Mouse (Mus musculus): ENCODE measurements at regions not wholly inside any gene's neighbourhood (a gene's known extent, or its start where the extent isn't known, plus 50 kb on each side); places are given as distances from the start of the nearest gene placed in this dataset.

DNA sequence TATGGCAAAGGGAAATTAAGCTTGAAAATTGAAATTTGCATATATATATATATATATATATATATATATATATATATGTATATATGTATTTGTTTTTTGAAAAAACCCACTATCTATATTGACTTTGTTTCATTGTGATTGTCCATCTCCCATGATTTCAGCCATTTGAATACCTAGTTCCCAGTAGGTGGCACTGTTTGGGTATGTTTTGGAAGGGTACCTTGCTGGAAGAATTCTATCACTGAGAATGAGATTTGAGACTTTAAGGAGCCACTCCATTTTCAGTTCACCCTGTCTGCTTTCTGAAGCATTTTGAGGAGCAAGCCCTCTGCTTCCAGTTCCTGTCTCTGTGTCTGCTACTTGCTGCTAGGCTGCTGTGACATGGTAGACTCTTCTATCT is 72.8 kb upstream of the Ugt8a start:
- no peaks in the 10 kb centered on the region for H3K4me1 ChIP-seq
- H3K27ac ChIP-seq: no peak overlapping the region
- H3K4me3 ChIP-seq: no peak overlapping the region
- no peaks in the 10 kb centered on the region for H3K36me3 ChIP-seq
- DNase-seq (ENCODE audit: low spot score): no peak
- H3K9me3 ChIP-seq: no peaks in the 10 kb centered on the region
- no peaks in the 10 kb centered on the region for H3K27me3 ChIP-seq (ENCODE audit: insufficient read depth, poor library complexity, severe bottlenecking)

DNA sequence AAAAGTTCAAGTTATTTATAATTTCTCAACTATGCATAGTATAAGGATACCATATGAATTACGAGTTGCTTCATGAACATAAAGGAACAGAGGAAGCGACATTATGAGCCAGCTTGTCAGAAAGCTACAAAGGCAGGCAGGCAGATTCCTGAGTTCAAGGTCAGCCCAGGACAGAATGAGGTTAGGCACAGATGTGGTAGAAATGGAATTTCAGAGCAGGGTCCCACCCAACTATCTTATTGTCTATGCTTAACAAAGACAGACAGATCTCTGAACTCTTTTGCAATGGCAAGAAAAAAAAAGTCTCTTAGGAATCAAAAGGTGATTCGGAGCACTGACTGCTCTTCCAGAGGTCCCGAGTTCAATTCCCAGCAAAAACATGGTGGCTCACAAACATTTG is 77.7 kb upstream of the Ugt8a start:
- Histone ChIP-seq H3K4me1 (no peaks in the 10 kb centered on the region), H3K36me3 (no peaks in the 10 kb centered on the region), H3K4me3 (no peak overlapping the region), H3K9me3 (no peaks in the 10 kb centered on the region), H3K27ac (no peak overlapping the region), H3K27me3 (ENCODE audit: insufficient read depth, poor library complexity, severe bottlenecking) (no peaks in the 10 kb centered on the region)
- DNase-seq (ENCODE audit: low spot score): no peak
- 84% methylated on average over 4 of the region's 4 CpGs for WGBS

DNA sequence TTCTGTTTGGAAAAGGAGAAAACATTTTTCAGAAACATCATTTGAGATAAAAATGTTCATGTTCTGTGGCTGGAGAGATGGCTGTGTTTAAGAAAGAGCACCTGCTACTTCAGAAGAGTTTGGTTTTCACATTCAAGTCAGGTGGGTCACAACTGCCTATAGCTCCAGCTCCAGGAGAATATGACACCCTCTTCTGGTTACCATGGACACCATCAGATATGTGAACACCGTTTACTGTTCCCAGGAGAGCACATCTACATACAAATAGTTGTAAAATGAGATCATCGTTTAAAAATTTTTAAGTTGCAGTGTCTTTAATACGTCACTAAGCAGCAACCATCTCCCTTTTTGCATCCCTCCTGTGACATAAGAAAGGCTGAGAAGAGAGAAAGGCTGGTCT is 105.9 kb upstream of the Ugt8a start:
- no peak overlapping the region for H3K27ac ChIP-seq
- WGBS: 10% methylated on average over 3 of the region's 3 CpGs
- H3K9me3 ChIP-seq: no peaks in the 10 kb centered on the region
- H3K27me3 ChIP-seq (ENCODE audit: insufficient read depth, poor library complexity, severe bottlenecking): no peaks in the 10 kb centered on the region
- H3K36me3 ChIP-seq: no peaks in the 10 kb centered on the region
- H3K4me1 ChIP-seq: no peaks in the 10 kb centered on the region
- no peak overlapping the region for H3K4me3 ChIP-seq
- peak; percentile 73 for DNase-seq (ENCODE audit: low spot score)

DNA sequence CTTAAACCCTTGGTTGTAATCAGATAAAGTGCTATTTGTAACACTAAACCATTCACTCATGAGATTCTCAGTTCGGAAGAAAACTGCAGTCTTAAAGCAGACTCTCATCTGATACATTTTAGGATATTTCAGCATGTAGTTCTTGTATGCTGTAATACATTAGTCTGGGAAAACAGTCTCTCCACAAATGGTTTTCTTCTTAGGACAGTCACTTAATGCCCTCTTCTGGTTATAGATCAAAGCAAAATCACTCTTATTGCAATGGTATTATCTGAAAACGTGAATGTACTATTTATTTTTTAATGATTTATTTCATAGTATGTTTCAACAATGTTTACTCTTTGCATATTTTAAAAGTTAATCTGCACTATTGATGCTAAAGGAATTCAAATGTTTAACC is 106.4 kb upstream of the Ugt8a start:
- no peaks in the 10 kb centered on the region for H3K36me3 ChIP-seq
- no peak overlapping the region for H3K27ac ChIP-seq
- no peak overlapping the region for H3K4me3 ChIP-seq
- H3K4me1 ChIP-seq: no peaks in the 10 kb centered on the region
- no peaks in the 10 kb centered on the region for H3K9me3 ChIP-seq
- DNase-seq (ENCODE audit: low spot score): no peak
- no peaks in the 10 kb centered on the region for H3K27me3 ChIP-seq (ENCODE audit: insufficient read depth, poor library complexity, severe bottlenecking)
- 54% methylated on average over 2 of the region's 2 CpGs for WGBS

DNA sequence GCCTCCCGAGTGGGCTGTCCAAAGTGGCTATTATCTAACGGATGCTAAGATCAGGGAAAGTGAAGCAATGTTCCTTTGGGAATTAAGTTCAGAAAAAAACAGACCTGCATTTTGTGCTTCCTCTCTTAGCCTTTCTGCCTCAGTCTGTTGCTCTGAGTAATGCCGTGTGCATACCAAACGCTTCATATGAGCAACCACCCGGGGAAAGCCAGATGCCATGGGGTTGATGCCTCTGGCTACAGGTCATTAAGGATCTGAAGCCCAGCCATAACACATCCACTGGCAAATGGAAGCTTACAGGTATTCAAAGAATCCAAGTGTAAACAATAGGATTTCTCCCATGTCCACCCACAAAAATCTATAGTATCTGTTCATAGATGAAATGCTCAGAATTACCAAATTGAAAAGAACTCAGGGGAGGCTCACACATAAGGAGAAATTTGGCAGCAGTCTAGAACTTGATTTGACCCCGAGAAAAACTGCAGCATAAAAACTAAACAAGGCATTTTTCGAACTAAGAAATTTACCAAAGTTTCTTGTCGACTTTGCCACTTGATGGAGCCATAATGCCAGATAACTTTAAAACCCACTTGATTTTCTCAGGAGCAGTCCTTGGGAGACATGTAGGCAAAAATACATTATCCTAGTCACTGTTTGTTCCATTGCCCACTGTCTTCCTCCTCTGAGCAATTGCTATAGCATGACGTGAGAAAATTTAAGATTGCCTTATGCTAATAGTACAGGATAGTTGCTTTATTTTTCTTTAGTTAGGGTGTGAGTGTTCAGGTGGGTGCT is 107.8 kb upstream of the Ugt8a start:
- no peak overlapping the region for H3K27ac ChIP-seq
- no peak for DNase-seq (ENCODE audit: low spot score)
- H3K4me1 ChIP-seq: no peaks in the 10 kb centered on the region
- no peak overlapping the region for H3K4me3 ChIP-seq
- H3K36me3 ChIP-seq: no peaks in the 10 kb centered on the region
- 63% methylated on average over 9 of the region's 9 CpGs for WGBS
- H3K9me3 ChIP-seq: no peaks in the 10 kb centered on the region
- H3K27me3 ChIP-seq (ENCODE audit: insufficient read depth, poor library complexity, severe bottlenecking): no peaks in the 10 kb centered on the region

DNA sequence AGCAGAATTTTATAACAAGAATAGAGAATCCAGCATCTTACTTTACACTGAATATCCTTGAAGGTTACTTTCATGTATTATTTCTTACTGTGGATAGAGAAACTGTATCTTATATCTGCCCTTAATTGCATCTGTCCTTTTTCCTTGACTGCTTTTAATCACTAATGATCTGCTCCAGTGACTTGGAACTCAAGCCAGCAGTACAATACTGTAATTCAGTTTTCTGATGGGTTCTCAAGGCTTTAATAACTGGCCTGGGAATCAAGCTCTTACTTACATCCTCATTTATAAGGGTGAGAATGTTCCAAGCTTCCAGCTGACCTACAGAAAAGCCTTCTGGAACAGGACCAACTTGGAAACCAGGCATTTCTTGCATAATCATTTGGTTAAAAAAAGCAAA is 120.2 kb upstream of the Ugt8a start:
- DNase-seq (ENCODE audit: low spot score): no peak
- Histone ChIP-seq H3K4me3 (no peak overlapping the region), H3K27me3 (ENCODE audit: insufficient read depth, poor library complexity, severe bottlenecking) (no peaks in the 10 kb centered on the region), H3K9me3 (no peaks in the 10 kb centered on the region), H3K27ac (no peak overlapping the region), H3K4me1 (no peaks in the 10 kb centered on the region), H3K36me3 (no peaks in the 10 kb centered on the region)

DNA sequence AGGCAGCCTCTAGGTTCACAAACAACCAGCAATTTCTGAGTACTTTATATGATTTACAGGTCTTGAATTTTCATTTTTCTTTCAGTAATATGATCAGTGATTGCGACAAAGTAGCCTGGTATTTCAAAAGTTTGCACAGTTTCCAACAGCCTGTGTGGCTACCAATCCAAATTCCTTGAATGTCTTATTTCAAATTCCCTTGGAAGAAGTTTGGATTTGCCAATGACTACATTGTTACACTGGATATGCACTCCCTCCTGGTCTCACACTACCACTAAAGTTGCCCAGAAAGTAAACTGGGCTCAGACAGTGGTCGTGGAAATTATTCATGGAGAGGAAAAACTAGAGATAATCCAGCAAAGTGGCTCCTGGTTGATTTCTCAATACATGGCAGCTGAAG is 166.7 kb upstream of the Ugt8a start:
- no peak overlapping the region for H3K27ac ChIP-seq
- no peak for DNase-seq (ENCODE audit: low spot score)
- 85% methylated on average over 2 of the region's 2 CpGs for whole genome bisulfite sequencing

DNA sequence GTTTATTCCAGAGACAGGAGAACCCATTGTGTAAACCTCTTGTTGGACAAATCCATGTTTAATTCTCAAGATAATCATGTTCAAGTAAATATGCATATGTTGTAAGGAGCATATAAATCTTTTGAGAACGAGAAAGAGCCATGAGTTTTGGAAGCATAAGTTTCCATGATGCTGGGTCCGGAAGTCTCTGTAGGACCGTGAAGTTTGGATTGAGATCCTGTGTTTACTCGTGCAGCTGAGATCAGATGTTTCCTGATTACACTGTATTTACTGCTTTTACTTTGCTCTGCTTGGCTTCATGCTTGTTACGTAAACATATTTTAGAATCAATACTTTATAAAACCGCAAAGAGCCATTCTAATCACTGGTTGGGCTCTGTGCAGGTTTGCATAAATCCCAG is 171.0 kb upstream of the Ugt8a start:
- Histone ChIP-seq H3K27ac (no peak overlapping the region), H3K9me3 (no peaks in the 10 kb centered on the region), H3K27me3 (ENCODE audit: insufficient read depth, poor library complexity, severe bottlenecking) (no peaks in the 10 kb centered on the region), H3K4me3 (no peak overlapping the region), H3K4me1 (no peaks in the 10 kb centered on the region), H3K36me3 (no peaks in the 10 kb centered on the region)
- 90% methylated on average over 6 of the region's 6 CpGs for WGBS
- DNase-seq (ENCODE audit: low spot score): no peak

More for the DNA sequence above, 166.7 kb upstream of the Ugt8a start:
- H3K4me3 ChIP-seq: no peak overlapping the region
- no peaks in the 10 kb centered on the region for H3K36me3 ChIP-seq
- H3K4me1 ChIP-seq: no peaks in the 10 kb centered on the region
- no peaks in the 10 kb centered on the region for H3K9me3 ChIP-seq
- no peaks in the 10 kb centered on the region for H3K27me3 ChIP-seq (ENCODE audit: insufficient read depth, poor library complexity, severe bottlenecking)

DNA sequence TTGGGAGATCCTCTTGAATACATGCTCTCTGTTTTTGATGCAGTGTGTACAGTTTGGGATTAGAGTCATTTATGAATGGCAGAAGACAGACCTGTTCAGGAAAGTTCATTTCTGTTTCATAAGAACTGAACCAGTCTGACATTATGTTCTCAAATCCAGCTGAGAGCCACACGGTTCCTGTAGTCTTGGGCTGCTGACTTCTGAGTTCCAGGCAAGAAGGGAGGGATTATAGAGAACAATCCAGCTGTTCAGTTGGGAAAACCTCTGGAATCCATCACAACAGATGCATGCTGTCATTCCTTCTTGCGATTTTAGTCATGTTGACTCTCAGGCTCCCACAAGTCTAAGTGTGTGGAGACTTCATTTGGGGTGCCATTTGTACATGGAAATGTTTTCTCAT is 179.4 kb upstream of the Ugt8a start:
- WGBS: 67% methylated on average over 2 of the region's 2 CpGs
- Histone ChIP-seq H3K36me3 (no peaks in the 10 kb centered on the region), H3K9me3 (no peaks in the 10 kb centered on the region), H3K27ac (no peak overlapping the region), H3K4me1 (no peaks in the 10 kb centered on the region), H3K27me3 (ENCODE audit: insufficient read depth, poor library complexity, severe bottlenecking) (no peaks in the 10 kb centered on the region), H3K4me3 (no peak overlapping the region)
- DNase-seq (ENCODE audit: low spot score): no peak

DNA sequence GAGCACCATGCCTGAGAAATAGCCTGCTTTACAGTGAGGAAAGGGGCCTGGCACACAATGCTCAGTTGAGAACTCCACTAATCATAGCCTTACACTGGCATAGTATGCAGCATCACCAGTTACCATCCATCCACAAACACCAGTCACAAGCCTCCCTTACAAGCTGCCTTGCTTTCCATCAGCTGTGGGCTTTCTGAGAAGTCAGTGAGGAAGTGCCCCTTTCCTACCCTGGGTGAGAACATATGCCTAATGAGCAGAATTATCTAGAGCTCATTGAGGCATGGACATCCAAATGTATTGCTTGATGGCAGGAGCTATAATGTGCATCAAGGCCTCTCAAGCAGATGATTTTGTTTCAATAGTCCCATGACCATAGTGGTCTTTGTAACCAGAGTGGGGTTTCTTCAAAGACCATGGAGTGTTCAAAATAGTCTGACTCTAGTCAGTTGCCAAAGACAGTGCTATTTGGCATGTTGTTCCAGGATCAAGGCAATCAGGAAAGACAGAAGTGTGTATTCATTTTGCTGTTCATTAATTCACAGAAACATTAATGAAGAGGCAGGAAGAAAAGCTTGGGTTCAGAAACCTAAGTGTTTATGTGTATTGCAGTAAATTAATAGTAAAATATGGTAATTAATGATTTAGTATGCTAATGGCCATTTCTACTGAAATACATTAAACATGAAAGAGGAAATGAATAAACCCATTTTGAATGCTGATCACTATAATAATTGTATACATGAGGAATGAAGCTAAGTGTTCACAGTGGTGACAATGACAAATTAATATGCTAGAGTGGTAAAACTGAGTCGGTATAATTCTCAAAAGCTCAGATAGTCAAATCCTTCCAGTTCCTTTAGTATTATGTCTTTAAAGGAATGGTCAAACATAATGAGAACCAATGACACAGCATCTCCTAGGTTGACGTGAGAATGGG is 184.2 kb upstream of the Ugt8a start:
- H3K36me3 ChIP-seq: no peaks in the 10 kb centered on the region
- no peak overlapping the region for H3K27ac ChIP-seq
- no peaks in the 10 kb centered on the region for H3K27me3 ChIP-seq (ENCODE audit: insufficient read depth, poor library complexity, severe bottlenecking)
- 90% methylated on average over 2 of the region's 2 CpGs for WGBS
- no peak for DNase-seq (ENCODE audit: low spot score)
- no peaks in the 10 kb centered on the region for H3K4me1 ChIP-seq
- no peaks in the 10 kb centered on the region for H3K9me3 ChIP-seq
- no peak overlapping the region for H3K4me3 ChIP-seq

DNA sequence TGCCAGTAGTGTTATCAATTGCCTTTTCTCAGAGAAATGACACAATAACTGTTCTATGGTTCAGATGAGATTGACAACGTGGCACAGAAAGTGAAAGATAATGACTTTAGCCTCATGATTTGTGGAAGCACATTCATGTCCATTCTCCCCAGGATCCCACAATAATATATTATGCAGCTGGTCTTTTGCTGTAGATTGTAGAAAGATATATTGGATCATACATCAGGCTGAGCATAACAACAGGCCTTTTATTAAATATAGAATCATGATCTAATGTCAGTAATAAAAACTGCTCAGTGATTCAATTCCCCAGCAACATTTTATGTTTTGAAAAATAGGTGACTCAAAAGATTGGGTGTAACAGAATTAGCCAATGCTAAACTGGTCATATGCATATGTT is 196.9 kb upstream of the Arsj start:
- 80% methylated on average over 1 of the region's 1 CpGs for WGBS
- no peaks in the 10 kb centered on the region for H3K9me3 ChIP-seq
- no peak for DNase-seq (ENCODE audit: low spot score)
- no peaks in the 10 kb centered on the region for H3K36me3 ChIP-seq
- H3K4me1 ChIP-seq: no peaks in the 10 kb centered on the region
- H3K4me3 ChIP-seq: no peak overlapping the region
- H3K27me3 ChIP-seq (ENCODE audit: insufficient read depth, poor library complexity, severe bottlenecking): no peaks in the 10 kb centered on the region
- no peak overlapping the region for H3K27ac ChIP-seq

DNA sequence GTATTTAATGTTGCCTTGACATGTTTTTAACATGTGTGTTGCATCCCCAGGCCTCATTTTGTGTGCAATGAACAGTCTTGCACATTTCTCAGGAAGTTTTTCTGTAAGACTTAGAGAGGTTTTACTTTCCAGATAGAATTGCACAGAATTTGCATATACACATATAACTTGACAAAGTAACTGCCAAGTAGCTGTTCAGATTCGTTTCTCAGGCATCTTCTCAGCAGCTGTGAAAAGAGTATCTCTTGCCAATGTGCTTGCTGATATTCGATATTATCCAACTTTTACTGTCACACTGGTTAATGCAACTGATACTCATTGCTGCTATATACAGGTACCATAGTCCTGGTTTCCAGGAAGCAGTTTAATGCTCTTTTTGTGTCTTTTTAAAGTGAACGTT is 154.5 kb upstream of the Arsj start:
- H3K4me3 ChIP-seq: no peak overlapping the region
- H3K9me3 ChIP-seq: no peaks in the 10 kb centered on the region
- no peaks in the 10 kb centered on the region for H3K27me3 ChIP-seq (ENCODE audit: insufficient read depth, poor library complexity, severe bottlenecking)
- no peaks in the 10 kb centered on the region for H3K36me3 ChIP-seq
- no peak overlapping the region for H3K27ac ChIP-seq
- H3K4me1 ChIP-seq: no peaks in the 10 kb centered on the region
- WGBS: 81% methylated on average over 3 of the region's 3 CpGs
- DNase-seq (ENCODE audit: low spot score): no peak

DNA sequence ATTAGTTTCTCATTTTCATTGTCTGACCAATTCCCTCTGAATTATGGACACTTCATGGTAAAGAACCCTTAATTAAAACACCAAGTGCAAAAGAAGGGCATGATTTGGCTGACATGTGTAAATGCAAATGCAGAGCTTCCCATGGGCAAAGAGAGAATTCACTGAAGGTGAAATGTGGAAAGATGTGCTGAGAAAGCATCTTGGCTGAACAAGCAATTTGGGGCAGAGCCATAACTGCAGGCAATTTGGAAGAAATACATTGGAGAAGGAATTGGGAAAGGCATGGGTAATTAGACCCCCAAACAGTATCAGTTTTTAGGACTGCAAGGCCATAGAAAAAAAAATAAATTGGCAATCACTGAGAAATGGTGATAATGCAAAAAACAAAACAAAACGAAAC is 153.3 kb upstream of the Arsj start:
- Histone ChIP-seq H3K4me3 (no peak overlapping the region), H3K4me1 (no peaks in the 10 kb centered on the region), H3K9me3 (no peaks in the 10 kb centered on the region), H3K36me3 (no peaks in the 10 kb centered on the region), H3K27me3 (ENCODE audit: insufficient read depth, poor library complexity, severe bottlenecking) (no peaks in the 10 kb centered on the region), H3K27ac (no peak overlapping the region)
- 65% methylated on average over 1 of the region's 1 CpGs for WGBS
- DNase-seq (ENCODE audit: low spot score): no peak
